Comparison of ENCODE assay signal across 12 mouse cellular contexts in the genomic region with DNA sequence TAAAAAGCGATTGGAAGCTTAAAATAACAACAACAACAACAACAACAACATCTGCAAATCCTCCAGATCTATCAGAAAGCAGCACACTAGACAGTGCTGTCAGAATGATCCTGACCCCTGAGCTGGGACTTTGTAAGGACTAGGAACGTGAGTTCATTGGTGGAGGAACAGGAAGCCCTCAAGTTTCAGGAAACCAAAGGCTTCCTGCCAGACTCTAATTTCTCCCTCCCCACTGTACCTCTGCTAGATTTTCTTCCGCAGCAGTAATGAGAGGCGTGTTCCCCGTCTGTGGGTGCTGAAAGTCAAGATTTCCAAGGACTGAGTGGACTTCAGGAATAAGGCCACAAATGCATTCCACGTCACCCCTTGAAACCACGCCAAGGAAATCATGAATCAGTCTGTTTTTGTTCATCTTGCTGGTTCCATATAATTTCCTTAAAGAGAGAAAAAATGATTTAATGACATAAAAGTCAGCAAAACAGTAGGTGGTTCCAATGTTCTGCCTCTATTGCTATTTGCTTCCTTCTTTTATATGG. TPM values are rescaled to one million over a fixed set of nuclear protein-coding genes. Genes with fewer than 3 reads are reported as not detected.
DNase-seq lines count a peak whose midpoint lies in the region; ATAC-seq lines count a peak whose summit lies in the region.
"Had no signal": no experiment of that assay in that cellular context is flagged by ENCODE, and none has a peak within 500 bp of the region (broad histone marks: within the 10 kb centered on the region; RNA-seq: fewer than 3 reads in every experiment).

No protein-coding gene starts in this region.

- H3K9me3 ChIP-seq in heart, embryonic 11.5 days (replicated peaks; ENCODE audit: control insufficient read depth, low read length), result peaks cover 6% of the 10 kb centered on the region

- no peaks in the 10 kb centered on the region for H3K27me3 ChIP-seq in heart, embryonic 11.5 days (ENCODE audit: control insufficient read depth, insufficient read depth, low read length)
- H3K27me3 ChIP-seq: limb, embryonic 13.5 days had no signal

- peak; percentile 20 to 24 for DNase-seq in heart, adult 18-20 months
- DNase-seq in thymus, postnatal 0 days (ENCODE audit: low spot score), result peak; percentile 45
- no peak for DNase-seq in thymus, postnatal 36 days
- DNase-seq in naive thymus-derived CD4-positive, alpha-beta T cell, adult 2 months (ENCODE audit: low read depth), result peak; percentile 35
- DNase-seq: cerebellum, adult 2 months; gastrocnemius, adult 2 months; lung, postnatal 10 days had no signal

- H3K36me3 ChIP-seq in heart, embryonic 11.5 days (ENCODE audit: control insufficient read depth, insufficient read depth, low read length), result no peaks in the 10 kb centered on the region
- H3K36me3 ChIP-seq: limb, embryonic 13.5 days had no signal

- no peak overlapping the region for H3K27ac ChIP-seq in heart, embryonic 11.5 days (ENCODE audit: low read depth, low read length)
- H3K27ac ChIP-seq: gastrocnemius, adult 2 months; limb, embryonic 13.5 days had no signal

- no peak overlapping the region for H3K4me2 ChIP-seq in heart, embryonic 11.5 days
- H3K4me2 ChIP-seq: limb, embryonic 13.5 days had no signal

- no peaks in the 10 kb centered on the region for H3K4me1 ChIP-seq in heart, embryonic 11.5 days (ENCODE audit: control insufficient read depth, insufficient read depth, low read length)
- H3K4me1 ChIP-seq: limb, embryonic 13.5 days had no signal

- ATAC-seq in heart, embryonic 11.5 days (replicated peaks; ENCODE audit: insufficient number of reproducible peaks, low FRiP score, low TSS enrichment), result no peak
- ATAC-seq in common myeloid progenitor, adult 5-6 weeks (replicated peaks; ENCODE audit: low read depth, poor library complexity, severe bottlenecking), result peak; percentile 98
- no peak for ATAC-seq in megakaryocyte-erythroid progenitor cell, adult 5-6 weeks (replicated peaks; ENCODE audit: low FRiP score, low TSS enrichment, poor library complexity, severe bottlenecking)
- ATAC-seq in frontal cortex, adult (ENCODE audit: low TSS enrichment), result no peak

- H3K9ac ChIP-seq in heart, embryonic 11.5 days (ENCODE audit: low read depth, low read length), result no peak overlapping the region
- H3K9ac ChIP-seq: limb, embryonic 13.5 days had no signal

- WGBS in heart, embryonic 11.5 days (ENCODE audit: insufficient replicate concordance), result 68% methylated on average over 7 of the region's 7 CpGs

- H3K4me3 ChIP-seq in heart, embryonic 11.5 days (ENCODE audit: low read depth, low read length), result no peak overlapping the region
- H3K4me3 ChIP-seq: gastrocnemius, adult 2 months; limb, embryonic 13.5 days had no signal

RNA-seq across cellular contexts. Expression of a gene that starts 4.7 kb away (rescaled TPM):
- total RNA-seq in heart, adult 18-20 months (2021), result under 1 TPM in 1 of 2 experiments, not detected in 1; 0.28 TPM
- not detected in 2 replicates for polyA plus RNA-seq in heart, embryonic 11.5 days (2014; fragmentation: Nextera tagmentation; extraction: Ambion mirVana)
- 0.54 and 0.57 TPM in 2 replicates for polyA plus RNA-seq in thymus, postnatal 0 days (2015; fragmentation: Nextera tagmentation; extraction: Ambion mirVana)
- 0.34 and 0.96 TPM in 2 replicates for total RNA-seq in common myeloid progenitor, adult 5-6 weeks (2017)
- 0.24 TPM in 1 of 2 replicates, not detected in the other for total RNA-seq in megakaryocyte-erythroid progenitor cell, adult 5-6 weeks (2014; fragmentation: Nextera tagmentation)
- total RNA-seq in megakaryocyte-erythroid progenitor cell, adult 5-6 weeks (2017), result not detected in 2 replicates
- polyA plus RNA-seq: limb, embryonic 13.5 days had no signal

RNA-seq across cellular contexts. Expression of a gene that starts 18.4 kb away (rescaled TPM):
- total RNA-seq in heart, adult 18-20 months (2021), result 10 to 100 TPM; 37.0 to 40.4 TPM
- polyA plus RNA-seq in heart, embryonic 11.5 days (2014; fragmentation: Nextera tagmentation; extraction: Ambion mirVana), result 25.8 and 28.0 TPM in 2 replicates
- polyA plus RNA-seq in thymus, postnatal 0 days (2015; fragmentation: Nextera tagmentation; extraction: Ambion mirVana), result 24.2 and 29.0 TPM in 2 replicates
- 42.2 and 48.1 TPM in 2 replicates for total RNA-seq in common myeloid progenitor, adult 5-6 weeks (2017)
- total RNA-seq in megakaryocyte-erythroid progenitor cell, adult 5-6 weeks (2014; fragmentation: Nextera tagmentation), result 24.0 and 25.4 TPM in 2 replicates
- 40.7 and 53.1 TPM in 2 replicates for total RNA-seq in megakaryocyte-erythroid progenitor cell, adult 5-6 weeks (2017)

Comparison
In these comparisons a context has a peak if more than half of its experiments do, and no peak if none do; other contexts are left out.
1. DNase-seq: peak in heart, adult 18-20 months (2 of 2), thymus, postnatal 0 days (single experiment) and naive thymus-derived CD4-positive, alpha-beta T cell, adult 2 months (single experiment); none in thymus, postnatal 36 days (0 of 2).